Mouse (Mus musculus): ENCODE measurements around the gene Agps. TPM values are rescaled to one million over a fixed set of nuclear protein-coding genes. Genes with fewer than 3 reads are reported as not detected.

The Agps gene
- total and polyA plus RNA-seq, 3 experiments: 1.7 to 36.9 (median 28.7) TPM

Other genes starting within 250 kb of the Agps start
- gene Hnrnpa3, start 172.9 kb upstream of the Agps start, total RNA-seq (2021): 100 to 1,000 TPM; 311 to 403 TPM
- 3.7 and 3.8 TPM in 2 replicates for gene Hnrnpa3, start 172.9 kb upstream of the Agps start, polyA plus RNA-seq (2012; rRNA removed)
- gene Nfe2l2, start 127.5 kb upstream of the Agps start, total RNA-seq (2021): 100 to 1,000 TPM in 1 of 2 experiments, 10 to 100 TPM in 1; 84.3 to 124 TPM
- 36.3 and 42.9 TPM in 2 replicates for gene Nfe2l2, start 127.5 kb upstream of the Agps start, polyA plus RNA-seq (2012; rRNA removed)
- gene Ttc30b, start 106.4 kb downstream of the Agps start, total RNA-seq (2021): 10 to 100 TPM; 12.5 to 25.3 TPM
- 27.4 and 28.6 TPM in 2 replicates for gene Ttc30b, start 106.4 kb downstream of the Agps start, polyA plus RNA-seq (2012; rRNA removed)
- gene Ttc30a2, start 146.0 kb downstream of the Agps start, total RNA-seq (2021): under 1 TPM; 0.23 to 0.62 TPM
- gene Ttc30a2, start 146.0 kb downstream of the Agps start, polyA plus RNA-seq (2012; rRNA removed): 0.38 and 0.49 TPM in 2 replicates
- gene Ttc30a1, start 149.8 kb downstream of the Agps start, total RNA-seq (2021): 1 to 10 TPM; 1.8 to 4.1 TPM
- 3.1 and 3.4 TPM in 2 replicates for gene Ttc30a1, start 149.8 kb downstream of the Agps start, polyA plus RNA-seq (2012; rRNA removed)